10 mouse cellular contexts compared by ENCODE assay signal in genomic region chr7:127921516-127921915, GRCm38 (mm10). TPM values are rescaled to one million over a fixed set of nuclear protein-coding genes. Genes with fewer than 3 reads are reported as not detected.
DNase-seq lines count a peak whose midpoint lies in the region; ATAC-seq and TF ChIP-seq lines count a peak whose summit lies in the region.
"Had no signal": no experiment of that assay in that cellular context is flagged by ENCODE, and none has a peak within 500 bp of the region (broad histone marks: within the 10 kb centered on the region; RNA-seq: fewer than 3 reads in every experiment).

No protein-coding gene starts in this region.

- no peak overlapping the region for H3K9ac ChIP-seq in kidney, embryonic 15.5 days
- no peak overlapping the region for H3K9ac ChIP-seq in midbrain, embryonic 11.5 days (ENCODE audit: low read length)
- H3K9ac ChIP-seq: intestine, embryonic 15.5 days; lung, embryonic 15.5 days had no signal

- no peak overlapping the region for H3K27ac ChIP-seq in kidney, embryonic 15.5 days
- peak overlapping the region; percentile 96; the same call in 1 of the 2 replicates for H3K27ac ChIP-seq in bone marrow, adult 2 months (ENCODE audit: control insufficient read depth, insufficient read depth, low read depth, low read length, poor library complexity)
- no peak overlapping the region for H3K27ac ChIP-seq in midbrain, embryonic 11.5 days (ENCODE audit: low read depth, low read length)
- H3K27ac ChIP-seq: intestine, embryonic 15.5 days had no signal

- H3K36me3 ChIP-seq in kidney, embryonic 15.5 days = peaks cover 78% of the 10 kb centered on the region
- H3K36me3 ChIP-seq in midbrain, embryonic 11.5 days (ENCODE audit: control insufficient read depth, insufficient read depth, low read length) = peaks cover 3% of the 10 kb centered on the region; the same call in 1 of the 2 replicates

- no peak overlapping the region for H3K4me3 ChIP-seq in kidney, embryonic 15.5 days (replicated peaks)
- no peak overlapping the region for H3K4me3 ChIP-seq in bone marrow, adult 2 months (replicated peaks; ENCODE audit: control insufficient read depth, low read depth, low read length)
- H3K4me3 ChIP-seq in midbrain, embryonic 11.5 days (ENCODE audit: low read depth, low read length) = no peak overlapping the region
- H3K4me3 ChIP-seq: intestine, embryonic 15.5 days; lung, embryonic 15.5 days had no signal

- WGBS in kidney, embryonic 15.5 days = 68% methylated on average over 8 of the region's 8 CpGs
- 45% methylated on average over 8 of the region's 8 CpGs for WGBS in bone marrow, adult 2 months
- 62% methylated on average over 7 of the region's 8 CpGs for WGBS in midbrain, embryonic 11.5 days

- peak; percentile 47; the same call in 1 of the 2 replicates for TF ChIP-seq CTCF in bone marrow, adult 2 months (IDR thresholded peaks at IDR 0.05; ENCODE audit: control insufficient read depth, insufficient read depth, low read length)

- no peak overlapping the region for H3K4me2 ChIP-seq in kidney, embryonic 15.5 days
- no peak overlapping the region for H3K4me2 ChIP-seq in midbrain, embryonic 11.5 days
- H3K4me2 ChIP-seq: intestine, embryonic 15.5 days; lung, embryonic 15.5 days had no signal

- ATAC-seq in kidney, embryonic 15.5 days (replicated peaks; ENCODE audit: low FRiP score) = no peak
- ATAC-seq in activated CD4-positive, CD25-positive, alpha-beta regulatory T cell, adult 4 months = no peak
- ATAC-seq in midbrain, embryonic 11.5 days (ENCODE audit: low FRiP score) = no peak
- ATAC-seq: intestine, embryonic 15.5 days had no signal

- H3K9me3 ChIP-seq in kidney, embryonic 15.5 days (replicated peaks) = no peaks in the 10 kb centered on the region
- H3K9me3 ChIP-seq in midbrain, embryonic 11.5 days (ENCODE audit: control insufficient read depth, low read length) = no peaks in the 10 kb centered on the region
- H3K9me3 ChIP-seq: intestine, embryonic 15.5 days; lung, embryonic 15.5 days had no signal

- H3K4me1 ChIP-seq in kidney, embryonic 15.5 days = peaks cover 26% of the 10 kb centered on the region
- H3K4me1 ChIP-seq in bone marrow, adult 2 months (ENCODE audit: control insufficient read depth, insufficient read depth, low read length) = peaks cover 3% of the 10 kb centered on the region
- no peaks in the 10 kb centered on the region for H3K4me1 ChIP-seq in midbrain, embryonic 11.5 days (ENCODE audit: control insufficient read depth, insufficient read depth, low read length)

- DNase-seq in kidney, postnatal 25 days = peak; percentile 66 to 73
- DNase-seq in ES-CJ7 (ENCODE audit: low read depth, low spot score) = peak; percentile 73
- DNase-seq in lung, postnatal 36 days = peak; percentile 76
- no peak for DNase-seq in midbrain, embryonic 11.5 days (ENCODE audit: low spot score, missing footprints)
- DNase-seq: adrenal gland, adult 8-10 months had no signal

- H3K27me3 ChIP-seq in kidney, embryonic 15.5 days = no peaks in the 10 kb centered on the region
- H3K27me3 ChIP-seq in midbrain, embryonic 11.5 days (ENCODE audit: control insufficient read depth, insufficient read depth, low read length) = no peaks in the 10 kb centered on the region
- H3K27me3 ChIP-seq: intestine, embryonic 15.5 days; lung, embryonic 15.5 days had no signal

- TF ChIP-seq POLR2A in bone marrow, adult 2 months (IDR thresholded peaks at IDR 0.05; ENCODE audit: borderline replicate concordance, control insufficient read depth, low read depth, low read length) = no peak

RNA-seq across cellular contexts. Expression of gene Prss8, which starts 8.4 kb away (rescaled TPM):
- 56.9 and 59.5 TPM in 2 replicates for polyA plus RNA-seq in kidney, embryonic 15.5 days (2015; fragmentation: Nextera tagmentation; extraction: Ambion mirVana)
- polyA plus RNA-seq in bone marrow, adult 2 months (2011; ENCODE audit: insufficient read depth, insufficient read length, low replicate concordance, missing spikeins) = 1.8 TPM in 1 of 2 replicates, not detected in the other
- polyA plus RNA-seq in activated CD4-positive, CD25-positive, alpha-beta regulatory T cell, adult 4 months (2017; shearing (Covaris generic)) = not detected
- 0.78 and 0.86 TPM in 2 replicates for polyA plus RNA-seq in midbrain, embryonic 11.5 days (2014; fragmentation: Nextera tagmentation; extraction: Ambion mirVana)

RNA-seq across cellular contexts. Expression of gene Kat8, which starts 9.2 kb away (rescaled TPM):
- 41.8 and 43.5 TPM in 2 replicates for polyA plus RNA-seq in kidney, embryonic 15.5 days (2015; fragmentation: Nextera tagmentation; extraction: Ambion mirVana)
- 14.5 and 15.7 TPM in 2 replicates for polyA plus RNA-seq in bone marrow, adult 2 months (2011; ENCODE audit: insufficient read depth, insufficient read length, low replicate concordance, missing spikeins)
- 10 to 100 TPM; 29.9 to 32.1 TPM for polyA plus RNA-seq in activated CD4-positive, CD25-positive, alpha-beta regulatory T cell, adult 4 months (2017; shearing (Covaris generic))
- polyA plus RNA-seq in midbrain, embryonic 11.5 days (2014; fragmentation: Nextera tagmentation; extraction: Ambion mirVana) = 54.6 and 57.1 TPM in 2 replicates

RNA-seq across cellular contexts. Expression of gene Bckdk, which starts 17.6 kb away (rescaled TPM):
- 120 and 140 TPM in 2 replicates for polyA plus RNA-seq in kidney, embryonic 15.5 days (2015; fragmentation: Nextera tagmentation; extraction: Ambion mirVana)
- 42.4 and 66.8 TPM in 2 replicates for polyA plus RNA-seq in bone marrow, adult 2 months (2011; ENCODE audit: insufficient read depth, insufficient read length, low replicate concordance, missing spikeins)
- polyA plus RNA-seq in activated CD4-positive, CD25-positive, alpha-beta regulatory T cell, adult 4 months (2017; shearing (Covaris generic)) = 10 to 100 TPM; 62.4 to 77.7 TPM
- polyA plus RNA-seq in midbrain, embryonic 11.5 days (2014; fragmentation: Nextera tagmentation; extraction: Ambion mirVana) = 96.5 and 107 TPM in 2 replicates

RNA-seq across cellular contexts. Expression of gene Prss36, which starts 25.0 kb away (rescaled TPM):
- 11.5 and 12.4 TPM in 2 replicates for polyA plus RNA-seq in kidney, embryonic 15.5 days (2015; fragmentation: Nextera tagmentation; extraction: Ambion mirVana)
- polyA plus RNA-seq in bone marrow, adult 2 months (2011; ENCODE audit: insufficient read depth, insufficient read length, low replicate concordance, missing spikeins) = 1.3 and 4.3 TPM in 2 replicates
- polyA plus RNA-seq in activated CD4-positive, CD25-positive, alpha-beta regulatory T cell, adult 4 months (2017; shearing (Covaris generic)) = 1 to 10 TPM; 2.1 to 3.6 TPM
- 9.4 and 9.6 TPM in 2 replicates for polyA plus RNA-seq in midbrain, embryonic 11.5 days (2014; fragmentation: Nextera tagmentation; extraction: Ambion mirVana)

RNA-seq across cellular contexts. Expression of gene Vkorc1, which starts 26.1 kb away (rescaled TPM):
- polyA plus RNA-seq in kidney, embryonic 15.5 days (2015; fragmentation: Nextera tagmentation; extraction: Ambion mirVana) = 152 and 162 TPM in 2 replicates
- polyA plus RNA-seq in bone marrow, adult 2 months (2011; ENCODE audit: insufficient read depth, insufficient read length, low replicate concordance, missing spikeins) = 15.1 and 22.3 TPM in 2 replicates
- 10 to 100 TPM; 20.9 to 31.8 TPM for polyA plus RNA-seq in activated CD4-positive, CD25-positive, alpha-beta regulatory T cell, adult 4 months (2017; shearing (Covaris generic))
- 44.6 and 48.6 TPM in 2 replicates for polyA plus RNA-seq in midbrain, embryonic 11.5 days (2014; fragmentation: Nextera tagmentation; extraction: Ambion mirVana)

Comparison
In these comparisons a context has a peak if more than half of its experiments do, and no peak if none do; other contexts are left out.
1. RNA of gene Prss8, which starts 8.4 kb away (polyA plus RNA-seq): 56.9 to 59.5 TPM in kidney, embryonic 15.5 days; 1.8 TPM in bone marrow, adult 2 months, 0.78 to 0.86 TPM in midbrain, embryonic 11.5 days and not detected in activated CD4-positive, CD25-positive, alpha-beta regulatory T cell, adult 4 months; every median in the first group is over 10 times any median in the second.